Mouse (Mus musculus) ES-Bruce4 (cell line): ENCODE results near the gene Camta1.

Experiments used
- CTCF ChIP-seq: IDR thresholded peaks from one replicate; pipeline ENCODE4 v1.8.1; 2011; ENCODE audit warnings: low read depth, low read length
- EP300 ChIP-seq: IDR thresholded peaks from 2 replicates; pipeline ENCODE4 v1.6.1; 2011; ENCODE audit warnings: low read depth, low read length; ENCODE audit not compliant: insufficient read depth
- POLR2A ChIP-seq: IDR thresholded peaks from one replicate; pipeline ENCODE4 v1.8.1; 2011; ENCODE audit warnings: low read length; ENCODE audit not compliant: insufficient read depth

DNA sequence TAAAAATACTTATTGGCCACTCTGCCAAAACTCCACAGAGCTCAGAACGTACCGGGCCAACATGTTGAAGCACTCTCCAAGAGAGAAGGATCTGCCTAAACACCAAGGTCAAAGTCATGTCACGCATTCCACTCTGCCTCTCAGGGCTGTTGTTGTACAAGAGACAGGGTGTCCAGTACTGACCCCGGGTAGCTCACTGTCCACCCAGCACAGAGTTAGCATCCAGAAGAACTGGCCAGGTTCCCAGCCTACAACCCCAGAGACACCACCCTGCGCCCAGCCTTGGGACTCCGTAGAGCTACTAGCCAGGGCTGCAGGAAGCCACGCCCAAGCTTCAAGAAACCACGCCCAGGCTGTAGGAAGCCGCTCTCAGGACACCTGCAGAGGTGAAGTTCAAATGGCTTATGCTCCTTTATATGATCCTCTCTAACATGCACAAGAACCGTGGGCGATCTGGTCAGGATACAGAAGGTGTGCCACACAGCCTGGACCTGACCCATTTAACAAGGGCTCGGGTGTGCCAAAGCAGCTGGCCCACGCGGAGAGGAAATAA, 41.1 kb upstream of the Camta1 start:
- TF ChIP-seq POLR2A (no peak), CTCF (no peak), EP300 (no peak)
